Mouse (Mus musculus): ENCODE measurements around the gene Pld4.
"Not testable (repeated sequence)": the region's sequence is repeated elsewhere in the genome, so short reads cannot be mapped to it uniquely, and the experiment has no call there.

The Pld4 gene

GRCm38 (mm10) chr12:112801864-112802846 is 41.7 kb downstream of the Pld4 start, which contains the start of gene Ahnak2:
Gene Ahnak2, minus strand, starts transcription at chr12:112802657.
- DNase-seq (ENCODE audit: low read depth, low spot score), result no peak

GRCm38 (mm10) chr12:112802917-112803316 is 42.5 kb downstream of the Pld4 start:
- DNase-seq (ENCODE audit: low read depth, low spot score), result no peak

- DNase-seq (ENCODE audit: low read depth, low spot score), result no peak
Observed at GRCm38 (mm10) chr12:112804046-112804445, 43.6 kb downstream of the Pld4 start.

- DNase-seq (ENCODE audit: low read depth, low spot score), result no peak
Observed at GRCm38 (mm10) chr12:112806044-112806443, 45.6 kb downstream of the Pld4 start.

- DNase-seq (ENCODE audit: low read depth, low spot score), result no peak
Observed at GRCm38 (mm10) chr12:112807796-112808195, 47.3 kb downstream of the Pld4 start.

GRCm38 (mm10) chr12:112808212-112808586 is 47.7 kb downstream of the Pld4 start:
- DNase-seq (ENCODE audit: low read depth, low spot score), result no peak

GRCm38 (mm10) chr12:112808587-112809364 is 48.3 kb downstream of the Pld4 start, which contains the start of gene Clba1:
Gene Clba1, plus strand, starts transcription at chr12:112808937.
- DNase-seq (ENCODE audit: low read depth, low spot score), result peak; percentile 92

GRCm38 (mm10) chr12:112809641-112810040 is 49.2 kb downstream of the Pld4 start:
- DNase-seq (ENCODE audit: low read depth, low spot score), result no peak

GRCm38 (mm10) chr12:112810092-112810885 is 49.8 kb downstream of the Pld4 start:
- no peak for DNase-seq (ENCODE audit: low read depth, low spot score)

- no peak for DNase-seq (ENCODE audit: low read depth, low spot score)
Observed at GRCm38 (mm10) chr12:112813370-112813769, 52.9 kb downstream of the Pld4 start.

- DNase-seq (ENCODE audit: low read depth, low spot score), result no peak
Observed at GRCm38 (mm10) chr12:112814682-112815470, 54.4 kb downstream of the Pld4 start.

- DNase-seq (ENCODE audit: low read depth, low spot score), result no peak
Observed at GRCm38 (mm10) chr12:112816294-112816693, 55.8 kb downstream of the Pld4 start.

GRCm38 (mm10) chr12:112816866-112817265 is 56.4 kb downstream of the Pld4 start:
- DNase-seq (ENCODE audit: low read depth, low spot score), result not testable (repeated sequence)
